Mouse (Mus musculus) ES-Bruce4 (cell line): ENCODE data around the gene Slc35f3. TPM values are rescaled to one million over a fixed set of nuclear protein-coding genes. Genes with fewer than 3 reads are reported as not detected.

Experiments used
- H3K27ac ChIP-seq: 2 replicates; pipeline ENCODE4 v1.5.1; 2012; ENCODE audit warnings: low read length, inconsistent platforms; ENCODE audit not compliant: insufficient read depth
- H3K27me3 ChIP-seq: 2 replicates; pipeline ENCODE4 v1.6.1; 2012; ENCODE audit warnings: mild to moderate bottlenecking, low read length, inconsistent platforms; ENCODE audit not compliant: control insufficient read depth, poor library complexity, insufficient read depth, severe bottlenecking
- H3K36me3 ChIP-seq: 2 replicates; pipeline ENCODE4 v1.6.1; 2012; ENCODE audit warnings: inconsistent platforms, mild to moderate bottlenecking, low read length, moderate library complexity; ENCODE audit not compliant: control insufficient read depth, poor library complexity, insufficient read depth, severe bottlenecking
- H3K4me1 ChIP-seq: one replicate; pipeline ENCODE4 v1.8.1; 2011; ENCODE audit warnings: low read length; ENCODE audit not compliant: control insufficient read depth, insufficient read depth
- H3K4me3 ChIP-seq: 2 replicates; pipeline ENCODE4 v1.5.1; 2011; ENCODE audit warnings: low read depth, mild to moderate bottlenecking, low read length
- H3K9ac ChIP-seq: 2 replicates; pipeline ENCODE4 v1.6.1; 2012; ENCODE audit warnings: low read depth, mild to moderate bottlenecking, inconsistent platforms; ENCODE audit not compliant: poor library complexity, severe bottlenecking
- H3K9me3 ChIP-seq: replicated peaks from 2 replicates; pipeline ENCODE4 v1.6.1; 2012; ENCODE audit warnings: mild to moderate bottlenecking, low read length, inconsistent platforms; ENCODE audit not compliant: control insufficient read depth, poor library complexity, insufficient read depth, severe bottlenecking
- CTCF ChIP-seq: IDR thresholded peaks from one replicate; pipeline ENCODE4 v1.8.1; 2011; ENCODE audit warnings: low read depth, low read length
- EP300 ChIP-seq: IDR thresholded peaks from 2 replicates; pipeline ENCODE4 v1.6.1; 2011; ENCODE audit warnings: low read depth, low read length; ENCODE audit not compliant: insufficient read depth
- POLR2A ChIP-seq: IDR thresholded peaks from one replicate; pipeline ENCODE4 v1.8.1; 2011; ENCODE audit warnings: low read length; ENCODE audit not compliant: insufficient read depth
- polyA plus RNA-seq: library from polyadenylated mRNA; stranded (reverse); fragments of >200 nt; gene quantifications from 2 replicates; pipeline ENCODE4 v1.2.4, GENCODE M21; 2011; ENCODE audit warnings: low read depth; ENCODE audit not compliant: missing spikeins, insufficient read depth, insufficient read length

Slc35f3 gene
- polyA plus RNA-seq, 1 experiment: not detected

- Histone ChIP-seq H3K9ac (no peak overlapping the region), H3K27ac (no peak overlapping the region), H3K4me1 (no peaks in the 10 kb centered on the region), H3K4me3 (no peak overlapping the region), H3K27me3 (no peaks in the 10 kb centered on the region), H3K36me3 (no peaks in the 10 kb centered on the region), H3K9me3 (no peaks in the 10 kb centered on the region)
- no peak for TF ChIP-seq POLR2A
- no peak for TF ChIP-seq EP300
- peak; percentile 40 for TF ChIP-seq CTCF
These were observed 31.2 kb upstream of the Slc35f3 start for GRCm38 (mm10) chr8:126267118-126267517.

DNA sequence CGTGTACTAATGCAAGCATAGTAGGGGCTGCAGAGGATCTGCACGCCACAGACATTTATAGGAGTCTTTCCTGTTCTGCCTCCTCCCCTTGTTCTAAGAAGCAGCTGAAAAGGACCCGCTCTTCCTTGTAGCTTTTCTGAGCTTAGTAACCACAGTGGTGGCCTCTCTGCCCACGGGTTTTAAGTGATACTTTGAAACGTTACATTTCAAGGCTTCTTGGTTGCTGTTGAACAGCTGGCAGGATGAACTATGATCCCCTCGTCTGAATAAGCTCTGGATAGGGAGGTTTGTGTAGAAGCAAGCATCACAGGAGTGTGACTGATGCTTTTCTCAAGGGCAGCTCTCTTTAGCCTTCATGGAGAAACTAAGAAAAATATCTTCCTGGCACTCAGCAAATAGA lies 28.6 kb upstream of the Slc35f3 start:
- no peaks in the 10 kb centered on the region for H3K9me3 ChIP-seq
- no peaks in the 10 kb centered on the region for H3K27me3 ChIP-seq
- no peaks in the 10 kb centered on the region for H3K4me1 ChIP-seq
- no peak overlapping the region for H3K4me3 ChIP-seq
- TF ChIP-seq CTCF (no peak), POLR2A (no peak), EP300 (no peak)
- H3K27ac ChIP-seq: no peak overlapping the region
- no peaks in the 10 kb centered on the region for H3K36me3 ChIP-seq
- H3K9ac ChIP-seq: no peak overlapping the region

- Histone ChIP-seq H3K27ac (no peak overlapping the region), H3K4me3 (no peak overlapping the region), H3K9me3 (no peaks in the 10 kb centered on the region), H3K9ac (no peak overlapping the region), H3K27me3 (no peaks in the 10 kb centered on the region), H3K36me3 (no peaks in the 10 kb centered on the region), H3K4me1 (no peaks in the 10 kb centered on the region)
- TF ChIP-seq CTCF (no peak), EP300 (no peak), POLR2A (no peak)
These were observed 25.9 kb upstream of the Slc35f3 start for GRCm38 (mm10) chr8:126272445-126272844.

DNA sequence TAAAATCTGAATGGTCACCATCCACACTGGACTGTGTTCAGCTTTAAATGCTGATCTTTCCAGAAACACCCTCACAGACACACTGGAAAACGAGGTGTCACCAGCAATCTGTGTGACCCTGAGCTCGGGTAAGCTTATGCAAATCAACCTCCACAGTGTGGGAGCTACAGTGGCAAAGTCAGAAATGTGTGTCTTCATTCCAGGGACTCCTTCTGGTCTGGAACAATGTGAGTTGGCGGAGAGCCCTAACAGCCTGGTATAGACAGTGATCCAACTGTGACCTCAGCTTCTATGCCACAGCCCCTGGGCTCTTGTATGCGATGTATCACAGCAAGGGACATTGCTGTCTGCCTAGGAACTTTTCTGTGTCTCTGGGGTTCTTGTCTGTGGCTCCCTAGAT lies 25.3 kb upstream of the Slc35f3 start:
- Histone ChIP-seq H3K9ac (no peak overlapping the region), H3K27me3 (no peaks in the 10 kb centered on the region), H3K36me3 (no peaks in the 10 kb centered on the region), H3K4me3 (no peak overlapping the region), H3K9me3 (no peaks in the 10 kb centered on the region), H3K27ac (no peak overlapping the region), H3K4me1 (no peaks in the 10 kb centered on the region)
- TF ChIP-seq EP300 (no peak), CTCF (no peak), POLR2A (no peak)

DNA sequence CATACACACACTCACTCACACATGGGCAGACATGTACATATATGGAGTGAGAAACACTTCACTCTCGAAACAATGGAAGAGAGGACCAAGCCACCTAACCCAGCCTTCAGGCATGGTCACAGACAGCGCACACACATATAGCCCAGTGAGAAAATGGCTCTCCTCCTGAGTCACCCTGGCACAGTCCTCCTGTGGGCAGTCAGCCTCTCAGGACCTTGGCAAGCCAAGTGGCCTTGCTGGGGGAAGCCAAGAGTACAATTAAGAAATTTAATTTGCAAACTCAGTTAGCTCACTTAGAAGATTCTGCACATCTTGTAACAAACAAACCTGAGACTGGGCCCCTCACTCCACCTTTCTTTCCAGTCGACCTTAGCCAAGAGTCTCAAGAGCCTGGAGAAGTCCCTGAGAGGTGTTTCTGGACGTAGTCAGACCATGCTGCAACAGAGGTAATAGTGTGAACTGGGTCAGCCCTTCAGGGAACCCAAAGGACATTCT lies 23.4 kb upstream of the Slc35f3 start:
- TF ChIP-seq CTCF (no peak), EP300 (no peak), POLR2A (no peak)
- Histone ChIP-seq H3K36me3 (no peaks in the 10 kb centered on the region), H3K9ac (no peak overlapping the region), H3K4me3 (no peak overlapping the region), H3K27ac (no peak overlapping the region), H3K9me3 (no peaks in the 10 kb centered on the region), H3K4me1 (no peaks in the 10 kb centered on the region), H3K27me3 (no peaks in the 10 kb centered on the region)

DNA sequence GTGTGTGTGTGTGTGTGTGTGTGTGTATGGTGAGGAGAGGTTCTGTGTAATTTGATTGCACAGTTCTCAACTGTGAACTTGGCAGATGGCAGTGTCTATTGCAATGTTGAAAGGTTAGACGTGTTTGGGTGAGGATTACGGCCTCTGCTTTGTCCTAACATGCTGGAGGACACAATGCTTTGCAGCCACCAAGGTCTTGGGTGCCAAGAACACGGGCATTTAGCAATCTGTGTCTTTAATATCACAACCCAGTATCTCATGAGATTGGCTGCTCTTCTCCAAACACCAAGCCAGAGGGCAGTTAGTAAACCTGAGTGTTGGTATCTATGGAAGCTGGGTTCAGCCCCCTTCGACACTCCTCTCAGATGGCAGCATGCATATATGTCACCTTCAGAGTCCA lies 22.5 kb upstream of the Slc35f3 start:
- no peaks in the 10 kb centered on the region for H3K36me3 ChIP-seq
- TF ChIP-seq POLR2A: no peak
- TF ChIP-seq CTCF: no peak
- no peak for TF ChIP-seq EP300
- H3K4me3 ChIP-seq: no peak overlapping the region
- no peak overlapping the region for H3K9ac ChIP-seq
- no peak overlapping the region for H3K27ac ChIP-seq
- no peaks in the 10 kb centered on the region for H3K4me1 ChIP-seq
- H3K27me3 ChIP-seq: no peaks in the 10 kb centered on the region
- no peaks in the 10 kb centered on the region for H3K9me3 ChIP-seq
